Mouse (Mus musculus) limb, embryonic 11.5 days (tissue): ENCODE data around the gene Bcl6. TPM values are rescaled to one million over a fixed set of nuclear protein-coding genes. Genes with fewer than 3 reads are reported as not detected.

Experiments
- ATAC-seq: fragments of 200-750 bp; cut with Nextera tagmentation; 2 replicates; pipeline ENCODE4 v1.8.0; 2017; ENCODE audit warnings: low read depth; ENCODE audit not compliant: insufficient number of reproducible peaks, low FRiP score, low TSS enrichment
- DNase-seq: peaks from one replicate; pipeline ENCODE4 v3.0.0-alpha.2; 2015; ENCODE audit warnings: low spot score
- H3K27ac ChIP-seq: fragments of 300-500 bp; sonication (generic); replicated peaks from 2 replicates; pipeline ENCODE4 v1.5.1; 2014; ENCODE audit warnings: low read depth, mild to moderate bottlenecking, low read length
- H3K27me3 ChIP-seq: fragments of 300-500 bp; sonication (generic); 2 replicates; pipeline ENCODE4 v1.6.1; 2014; ENCODE audit warnings: mild to moderate bottlenecking, low read length, mixed read lengths; ENCODE audit not compliant: control insufficient read depth, insufficient read depth
- H3K36me3 ChIP-seq: fragments of 300-500 bp; sonication (generic); 2 replicates; pipeline ENCODE4 v1.6.1; 2014; ENCODE audit warnings: mild to moderate bottlenecking, low read length, moderate library complexity, mixed read lengths; ENCODE audit not compliant: control insufficient read depth, insufficient read depth
- H3K4me1 ChIP-seq: fragments of 300-500 bp; sonication (generic); 2 replicates; pipeline ENCODE4 v1.6.1; 2014; ENCODE audit warnings: low read length, mixed read lengths; ENCODE audit not compliant: control insufficient read depth, insufficient read depth
- H3K4me2 ChIP-seq: fragments of 300-500 bp; sonication (generic); 2 replicates; pipeline ENCODE4 v1.6.1; 2014; ENCODE audit warnings: low read depth, mild to moderate bottlenecking, moderate library complexity; ENCODE audit not compliant: severe bottlenecking
- H3K4me3 ChIP-seq: fragments of 300-500 bp; sonication (generic); 2 replicates; pipeline ENCODE4 v1.5.1; 2014; ENCODE audit warnings: low read depth, low read length
- H3K9ac ChIP-seq: fragments of 300-500 bp; sonication (generic); 2 replicates; pipeline ENCODE4 v1.6.1; 2014; ENCODE audit warnings: mild to moderate bottlenecking, low read length
- H3K9me3 ChIP-seq: fragments of 300-500 bp; sonication (generic); 2 replicates; pipeline ENCODE4 v1.6.1; 2016; ENCODE audit warnings: low read length; ENCODE audit not compliant: control insufficient read depth
- WGBS: fragments of 180-500 bp; shearing (Covaris S2); extraction: QIAGEN DNeasy Blood & Tissue Kit; methylation state at CpG from one replicate; pipeline ENCODE4 v1.1.7; 2014; 5-methylcytosine and 5-hydroxymethylcytosine counted together
- polyA plus RNA-seq: library from polyadenylated mRNA; unstranded; fragments of >200 nt; fragmentation: Nextera tagmentation; extraction: Ambion mirVana; gene quantifications from 2 replicates; pipeline ENCODE4 v1.2.1, GENCODE M21; 2014

The Bcl6 gene
- polyA plus RNA-seq, 1 experiment from 2014 or later, result 0.24 TPM

DNA sequence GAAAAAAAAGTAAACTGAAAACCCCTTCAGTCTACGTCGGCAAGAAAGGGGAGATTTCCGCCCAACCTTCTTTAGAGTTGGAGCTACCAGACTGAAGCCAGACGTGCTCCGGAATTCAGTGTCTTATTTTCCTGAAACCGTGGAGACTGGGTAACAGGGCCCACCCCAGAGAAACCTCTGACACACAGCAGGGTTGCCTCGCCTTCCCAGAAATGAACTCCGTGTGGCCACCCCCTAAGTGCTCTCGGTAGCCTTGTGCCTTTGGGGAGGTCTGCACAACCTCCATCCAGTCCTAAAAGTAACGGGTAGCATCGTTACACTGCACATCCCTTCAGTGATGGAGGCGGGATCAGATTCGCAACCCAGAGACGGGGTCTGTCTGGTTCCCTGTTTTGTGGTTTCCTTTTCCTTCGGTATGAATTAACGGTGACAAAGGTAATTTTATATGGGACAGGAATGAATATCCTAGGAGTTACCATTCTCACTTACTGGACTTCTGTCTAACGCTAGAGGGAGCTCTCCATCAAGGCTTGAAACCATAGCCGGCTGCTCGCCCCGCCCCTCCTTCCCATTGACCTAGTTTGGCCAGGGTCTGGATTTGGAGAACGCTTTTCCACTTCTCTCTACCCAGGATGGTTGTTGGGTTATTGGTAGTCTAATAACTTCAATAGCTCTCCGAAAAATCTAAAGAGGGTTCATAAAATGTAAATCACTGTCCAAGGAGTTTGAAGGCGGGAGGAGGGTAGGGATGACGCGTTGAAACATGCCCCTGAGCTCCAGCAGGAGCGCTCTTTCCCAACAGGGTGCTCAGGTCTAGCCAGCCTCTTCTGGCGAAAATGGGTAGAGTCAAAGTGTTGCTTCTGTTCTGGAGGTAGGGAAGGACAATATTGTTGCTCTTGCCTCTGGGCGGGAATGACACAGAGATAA is 6.5 kb downstream of the Bcl6 start:
- peak; percentile 83 for DNase-seq
- no peaks in the 10 kb centered on the region for H3K36me3 ChIP-seq
- H3K9me3 ChIP-seq, result no peaks in the 10 kb centered on the region
- H3K4me2 ChIP-seq, result peak overlapping the region; percentile 77
- H3K27ac ChIP-seq, result no peak overlapping the region
- H3K9ac ChIP-seq, result no peak overlapping the region
- peaks cover 11% of the 10 kb centered on the region; the same call in 1 of the 2 replicates for H3K4me1 ChIP-seq
- WGBS, result 2% methylated on average over 28 of the region's 28 CpGs
- H3K4me3 ChIP-seq, result peak overlapping the region; percentile 29
- peaks cover 32% of the 10 kb centered on the region for H3K27me3 ChIP-seq
- peak; percentile 57 for ATAC-seq

DNA sequence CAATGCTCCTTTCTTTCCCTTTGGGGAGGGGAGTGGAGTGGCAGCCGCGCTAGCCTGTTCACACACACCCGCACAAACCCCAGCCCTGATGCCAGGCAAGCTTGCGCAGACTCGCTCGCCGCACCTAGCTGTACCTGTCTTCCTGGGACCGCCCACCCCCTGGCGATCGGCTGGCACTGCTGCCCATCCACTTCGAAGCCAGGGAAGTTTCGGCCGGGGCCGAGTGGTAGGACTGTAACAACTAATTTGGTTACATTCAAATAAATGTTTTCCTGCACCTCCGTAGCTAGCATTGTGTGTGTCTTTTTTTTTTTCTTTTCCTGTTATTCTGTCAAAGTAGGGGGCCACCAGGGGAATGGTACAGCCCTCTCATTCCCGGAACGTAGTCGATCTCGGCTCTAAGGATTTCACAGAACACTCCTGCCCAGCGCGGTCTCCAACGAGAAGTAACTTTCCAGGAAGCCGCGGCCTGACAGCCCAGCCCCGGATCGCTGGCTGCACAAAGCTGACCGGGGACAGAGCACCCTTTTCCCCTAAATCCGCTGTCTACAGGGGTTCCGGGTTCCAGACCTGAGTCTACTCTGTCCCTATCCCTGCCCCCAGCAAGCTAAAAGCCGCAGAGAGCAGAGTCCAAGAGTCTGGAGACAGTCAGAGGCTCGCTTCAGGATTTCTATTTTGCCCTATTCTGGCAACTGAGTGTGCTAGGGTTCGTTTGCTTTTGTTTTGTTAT is 7.5 kb downstream of the Bcl6 start:
- Histone ChIP-seq H3K27me3 (peaks cover 30% of the 10 kb centered on the region), H3K4me3 (peak overlapping the region; percentile 29), H3K4me1 (0 out of 2 replicates have a peak, but pooled peaks cover 3% of the 10 kb centered on the region), H3K9me3 (no peaks in the 10 kb centered on the region), H3K9ac (peak overlapping the region; percentile 17; the same call in 1 of the 2 replicates), H3K4me2 (peak overlapping the region; percentile 77), H3K27ac (no peak overlapping the region), H3K36me3 (no peaks in the 10 kb centered on the region)
- 2% methylated on average over 32 of the region's 32 CpGs for WGBS
- ATAC-seq, result no peak
- DNase-seq, result peak; percentile 64

DNA sequence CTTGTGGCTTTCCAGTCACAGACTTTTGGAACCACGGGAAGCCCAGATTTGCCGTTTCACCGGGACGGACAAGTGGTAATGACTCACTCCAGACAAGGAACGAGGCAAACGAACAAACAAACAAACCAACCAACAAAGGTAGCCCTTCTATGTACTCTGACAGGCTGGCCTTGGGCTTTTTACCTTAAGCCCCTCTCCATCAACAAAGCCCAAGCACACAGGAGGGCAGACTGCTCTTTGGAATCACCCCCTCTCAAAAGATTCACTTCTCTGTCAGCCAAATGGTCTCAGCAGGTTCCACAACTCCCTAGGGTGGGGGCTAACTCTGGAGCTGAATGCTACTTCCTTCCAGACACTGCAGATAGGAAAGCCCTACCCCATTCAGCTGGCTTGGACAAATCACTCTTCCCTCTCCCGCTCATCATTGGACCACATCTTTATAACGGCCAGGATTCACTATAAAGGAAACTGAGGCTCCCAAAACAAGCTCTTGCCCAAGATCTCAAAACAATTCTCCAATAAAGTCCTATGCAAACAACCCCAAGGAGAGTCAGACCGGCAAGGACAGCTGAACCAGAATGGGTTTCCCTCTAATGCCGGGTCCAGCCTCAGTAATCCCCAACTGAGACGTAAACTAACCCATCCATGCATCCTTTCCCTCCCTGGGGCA is 8.3 kb downstream of the Bcl6 start:
- no peaks in the 10 kb centered on the region for H3K36me3 ChIP-seq
- H3K4me3 ChIP-seq, result peak overlapping the region; percentile 29
- DNase-seq (peak; percentile 38), ATAC-seq (no peak)
- no peaks in the 10 kb centered on the region for H3K9me3 ChIP-seq
- peak overlapping the region; percentile 17; the same call in 1 of the 2 replicates for H3K9ac ChIP-seq
- peak overlapping the region; percentile 77; the same call in 1 of the 2 replicates for H3K4me2 ChIP-seq
- peaks cover 25% of the 10 kb centered on the region for H3K27me3 ChIP-seq
- 0 out of 2 replicates have a peak, but pooled peaks cover 2% of the 10 kb centered on the region for H3K4me1 ChIP-seq
- WGBS, result 13% methylated on average over 11 of the region's 11 CpGs
- no peak overlapping the region for H3K27ac ChIP-seq

DNA sequence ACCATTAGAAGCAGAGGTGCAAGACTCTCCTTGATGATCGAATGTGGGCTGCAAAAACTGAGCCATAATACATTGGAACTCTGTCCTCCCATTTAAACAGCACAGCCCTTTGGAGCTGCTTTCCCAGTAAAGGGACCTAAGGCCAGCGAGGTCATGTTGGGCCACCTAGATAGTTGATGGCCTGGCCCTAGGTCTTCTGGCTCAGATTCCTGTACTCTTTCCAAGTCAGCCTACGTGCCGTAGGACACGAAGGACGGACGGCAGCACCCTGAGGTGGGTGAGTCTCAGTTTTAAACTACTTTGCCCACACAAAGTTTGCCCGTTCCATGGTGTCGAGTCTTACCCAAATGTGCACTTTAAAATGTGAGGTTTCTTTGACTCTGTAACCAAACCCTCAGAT is 9.2 kb downstream of the Bcl6 start:
- Histone ChIP-seq H3K9me3 (no peaks in the 10 kb centered on the region), H3K4me2 (no peak overlapping the region), H3K27me3 (peaks cover 22% of the 10 kb centered on the region), H3K9ac (no peak overlapping the region), H3K36me3 (no peaks in the 10 kb centered on the region), H3K4me3 (no peak overlapping the region), H3K4me1 (0 out of 2 replicates have a peak, but pooled peaks cover 1% of the 10 kb centered on the region), H3K27ac (no peak overlapping the region)
- 87% methylated on average over 9 of the region's 9 CpGs for WGBS
- DNase-seq (no peak), ATAC-seq (no peak)

DNA sequence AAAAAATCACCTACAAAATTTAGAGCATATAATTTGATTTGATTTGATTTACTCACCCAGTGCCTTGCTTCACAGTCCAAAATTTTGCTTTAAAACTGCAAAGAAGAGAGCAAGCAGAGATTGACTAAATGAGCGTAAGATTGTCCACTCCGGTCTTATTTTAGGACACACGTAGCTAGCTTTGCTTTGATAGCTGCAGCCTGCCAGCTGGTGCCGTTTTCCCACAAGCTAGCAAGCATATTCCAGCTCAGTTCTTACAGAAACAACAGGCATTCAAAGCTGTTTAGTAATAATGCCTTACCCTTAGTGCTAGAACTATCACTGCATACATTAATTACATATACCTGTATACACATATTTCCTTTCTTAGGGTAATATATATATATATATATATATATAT is 10.2 kb downstream of the Bcl6 start:
- WGBS, result 82% methylated on average over 4 of the region's 4 CpGs
- no peak overlapping the region for H3K27ac ChIP-seq
- DNase-seq, result no peak
- H3K4me2 ChIP-seq, result no peak overlapping the region
- H3K4me3 ChIP-seq, result no peak overlapping the region
- no peaks in the 10 kb centered on the region for H3K36me3 ChIP-seq
- no peak overlapping the region for H3K9ac ChIP-seq
- no peaks in the 10 kb centered on the region for H3K9me3 ChIP-seq
- H3K4me1 ChIP-seq, result no peaks in the 10 kb centered on the region
- ATAC-seq, result no peak
- H3K27me3 ChIP-seq, result peaks cover 22% of the 10 kb centered on the region

DNA sequence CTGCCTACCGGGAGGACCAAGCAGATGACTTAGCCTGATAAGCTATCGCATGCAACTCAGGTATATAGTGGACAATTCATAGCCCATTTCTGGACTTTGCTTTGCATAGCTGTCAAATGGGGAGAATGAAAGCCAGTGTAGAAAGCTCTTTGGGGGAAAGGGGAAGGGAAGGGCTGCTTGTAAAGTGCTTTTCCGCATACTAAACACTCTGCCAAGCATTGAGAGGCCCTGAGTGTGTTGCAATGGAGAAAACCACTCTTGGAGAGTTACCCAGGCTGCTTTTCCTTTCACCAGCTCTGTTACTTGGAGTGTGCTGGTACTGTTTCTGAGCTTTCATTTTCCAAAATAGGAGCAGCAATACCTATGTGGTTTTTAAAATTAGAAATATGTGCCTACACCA is 10.9 kb downstream of the Bcl6 start:
- no peak overlapping the region for H3K27ac ChIP-seq
- no peak overlapping the region for H3K4me2 ChIP-seq
- DNase-seq (no peak), ATAC-seq (no peak)
- H3K4me3 ChIP-seq, result no peak overlapping the region
- H3K27me3 ChIP-seq, result peaks cover 22% of the 10 kb centered on the region
- no peaks in the 10 kb centered on the region for H3K36me3 ChIP-seq
- 83% methylated on average over 3 of the region's 3 CpGs for WGBS
- no peak overlapping the region for H3K9ac ChIP-seq
- H3K4me1 ChIP-seq, result no peaks in the 10 kb centered on the region
- H3K9me3 ChIP-seq, result no peaks in the 10 kb centered on the region

DNA sequence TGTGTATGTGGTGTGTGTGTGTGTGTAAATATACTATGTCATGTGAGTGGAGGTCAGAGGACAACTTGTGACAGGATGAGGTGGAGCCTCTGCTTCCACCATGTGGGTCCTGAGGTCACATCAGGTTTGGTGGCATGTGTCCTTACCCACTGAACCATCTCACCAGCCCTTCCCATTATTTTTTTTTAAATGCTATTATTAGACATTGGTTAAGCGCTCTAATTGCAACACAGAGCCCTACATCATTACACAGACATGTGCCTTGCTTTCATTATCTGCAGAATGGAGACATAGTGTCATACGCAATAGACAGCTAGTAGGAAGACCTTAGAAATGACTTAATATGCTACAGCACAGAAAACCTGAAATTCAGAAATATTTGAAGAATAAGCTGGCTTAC is 12.5 kb downstream of the Bcl6 start:
- DNase-seq (no peak), ATAC-seq (no peak)
- 87% methylated on average over 2 of the region's 2 CpGs for WGBS
- no peak overlapping the region for H3K9ac ChIP-seq
- no peak overlapping the region for H3K4me3 ChIP-seq
- no peak overlapping the region for H3K4me2 ChIP-seq
- H3K27me3 ChIP-seq, result peaks cover 16% of the 10 kb centered on the region
- no peaks in the 10 kb centered on the region for H3K9me3 ChIP-seq
- no peaks in the 10 kb centered on the region for H3K4me1 ChIP-seq
- H3K27ac ChIP-seq, result no peak overlapping the region
- no peaks in the 10 kb centered on the region for H3K36me3 ChIP-seq
